Mouse (Mus musculus): ENCODE results near the gene Atp2b1. TPM values are rescaled to one million over a fixed set of nuclear protein-coding genes. Genes with fewer than 3 reads are reported as not detected.

The Atp2b1 gene
- total RNA-seq, 2 experiments from 2014 or later, result 63.8 to 72.3 TPM

DNA sequence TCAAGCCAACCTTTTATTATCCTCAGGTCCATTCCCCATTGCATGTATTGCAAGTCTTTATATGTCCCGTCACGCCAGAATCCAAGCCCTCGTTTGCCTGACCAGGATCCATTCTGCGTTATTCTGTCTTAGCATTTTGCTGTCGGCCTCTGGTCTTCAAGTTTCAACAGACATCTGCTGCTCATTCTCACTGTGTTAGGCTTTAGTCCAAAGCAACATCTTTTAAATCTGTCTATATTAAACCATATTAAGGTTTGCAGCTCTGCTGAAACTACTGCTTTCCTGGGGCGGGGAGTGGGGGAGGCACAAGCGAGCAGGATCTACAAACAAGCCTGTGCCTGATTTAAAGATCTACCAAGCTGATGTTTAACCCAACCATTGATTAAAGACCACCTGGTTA is 115.6 kb downstream of the Atp2b1 start:
- no peak for DNase-seq (ENCODE audit: low spot score)

- DNase-seq (ENCODE audit: low spot score), result no peak
Observed at GRCm38 (mm10) chr10:99033830-99034828, 119.9 kb downstream of the Atp2b1 start.

DNA sequence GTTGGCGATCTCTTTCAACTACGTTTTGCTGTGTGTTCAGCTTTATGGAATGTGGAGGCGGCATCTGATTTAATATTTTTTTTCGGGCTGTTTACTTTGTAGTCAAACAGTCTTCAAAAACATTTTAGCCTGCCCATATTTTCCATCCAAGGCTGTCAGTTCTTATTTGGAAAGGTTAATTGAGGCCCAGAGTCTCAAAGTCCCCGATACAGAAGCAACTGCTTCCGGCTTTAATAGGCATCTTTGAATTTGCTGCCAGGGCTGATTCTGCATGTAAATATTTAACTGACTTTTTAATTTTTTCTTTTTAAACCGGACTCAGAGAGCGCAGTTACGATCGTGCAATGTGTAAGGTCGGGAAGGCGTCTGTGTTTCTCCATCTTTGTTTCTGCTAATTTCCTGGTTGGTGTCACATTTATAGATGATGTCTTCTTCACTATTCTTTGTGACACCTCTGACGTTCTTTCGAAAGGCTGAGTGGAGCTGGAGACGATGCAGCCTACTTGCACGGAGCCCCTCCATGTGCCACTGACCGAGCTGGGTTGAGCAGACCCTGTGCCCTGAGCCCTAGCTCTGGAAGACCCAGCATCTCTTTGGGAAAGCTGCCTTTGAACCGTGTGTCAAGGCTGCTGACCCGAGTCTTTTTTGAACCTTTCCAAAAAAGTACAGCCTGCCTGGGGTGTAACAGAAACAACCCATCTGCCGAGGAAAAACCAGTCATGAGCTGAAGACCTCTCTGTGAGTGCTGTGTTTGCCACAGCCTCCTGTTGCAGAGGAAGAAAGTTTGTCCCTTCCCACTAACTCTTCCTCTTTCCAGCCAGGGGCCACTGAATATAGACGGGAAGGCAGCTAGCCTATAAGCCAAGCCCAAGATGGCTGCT is 123.2 kb downstream of the Atp2b1 start:
- no peak for DNase-seq (ENCODE audit: low spot score)

GRCm38 (mm10) chr10:99038866-99039265 is 124.7 kb downstream of the Atp2b1 start:
- no peak for DNase-seq (ENCODE audit: low spot score)

- DNase-seq (ENCODE audit: low spot score), result no peak
Observed at GRCm38 (mm10) chr10:99040171-99040570, 126.0 kb downstream of the Atp2b1 start.

- no peak for DNase-seq (ENCODE audit: low spot score)
Observed at GRCm38 (mm10) chr10:99046756-99047550, 132.7 kb downstream of the Atp2b1 start.

DNA sequence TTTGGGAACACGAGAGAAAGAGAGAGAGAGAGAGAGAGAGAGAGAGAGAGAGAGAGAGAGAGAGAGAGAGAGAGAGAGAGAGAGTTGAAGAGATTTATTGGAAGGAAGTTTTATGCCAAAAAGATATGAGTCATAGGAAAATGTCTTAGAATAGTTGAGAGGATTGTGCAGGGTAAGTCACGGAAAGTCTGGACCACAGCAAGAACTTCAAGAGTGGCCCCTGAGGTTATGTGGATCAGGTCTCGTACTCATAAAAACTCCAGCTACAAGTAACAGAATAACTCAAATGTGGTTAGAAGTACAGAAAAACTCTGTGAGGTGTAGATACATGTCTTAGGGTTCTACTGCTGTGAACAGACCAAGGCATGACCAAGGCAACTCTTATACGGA is 133.3 kb downstream of the Atp2b1 start:
- no peak for DNase-seq (ENCODE audit: low spot score)

- no peak for DNase-seq (ENCODE audit: low spot score)
Observed at GRCm38 (mm10) chr10:99050093-99050492, 135.9 kb downstream of the Atp2b1 start.

DNA sequence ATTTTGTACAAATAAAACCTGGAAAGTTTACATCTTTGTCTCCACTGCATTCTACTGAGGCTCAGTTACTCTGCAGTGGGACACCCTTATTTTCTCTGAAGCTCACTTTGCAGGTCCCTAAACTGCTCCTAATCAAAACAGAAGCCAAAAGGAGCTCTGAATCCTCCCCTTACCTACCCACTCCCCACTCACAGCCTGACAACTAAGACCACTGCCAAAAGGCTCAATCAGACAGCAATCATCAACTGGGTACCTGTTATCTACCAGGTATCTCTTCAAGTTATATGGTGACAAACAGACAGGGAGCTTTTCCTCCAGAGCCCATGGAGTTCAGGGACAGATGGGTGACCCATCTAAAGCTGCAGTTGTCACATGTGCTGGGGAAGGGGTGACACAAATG is 138.9 kb downstream of the Atp2b1 start:
- no peak for DNase-seq (ENCODE audit: low spot score)

GRCm38 (mm10) chr10:99060588-99060987 is 146.4 kb downstream of the Atp2b1 start:
- DNase-seq (ENCODE audit: low spot score), result no peak

GRCm38 (mm10) chr10:99061418-99061817 is 147.2 kb downstream of the Atp2b1 start:
- no peak for DNase-seq (ENCODE audit: low spot score)

DNA sequence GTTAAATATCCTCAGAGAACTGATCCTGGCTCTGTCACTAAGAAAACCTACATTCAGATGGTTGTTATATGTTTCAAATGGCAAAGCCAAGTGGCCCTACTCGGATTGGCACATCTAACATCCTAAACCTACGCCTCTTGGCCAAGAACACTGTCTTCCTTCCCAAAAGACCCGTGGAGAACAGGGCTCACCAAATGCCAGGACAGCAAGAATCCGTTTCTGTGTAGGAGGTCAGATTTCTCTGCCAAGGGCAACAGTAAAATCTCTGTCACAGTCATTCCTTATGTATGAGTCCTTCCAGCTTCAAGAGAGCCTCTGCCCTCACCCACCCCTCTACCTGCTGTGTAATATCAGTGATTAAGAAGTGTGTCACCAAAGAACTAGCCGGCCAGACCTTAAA is 148.3 kb downstream of the Atp2b1 start:
- no peak for DNase-seq (ENCODE audit: low spot score)

Other genes starting within 250 kb of the Atp2b1 start
- gene Poc1b, start 192.6 kb downstream of the Atp2b1 start, total RNA-seq (2021), result 1 to 10 TPM; 2.8 to 4.1 TPM
- gene Galnt4, start 193.8 kb downstream of the Atp2b1 start, total RNA-seq (2021), result 1 to 10 TPM in 1 of 2 experiments, under 1 TPM in 1; 0.87 to 1.3 TPM
- not detected for gene Phxr2, start 211.9 kb downstream of the Atp2b1 start, total RNA-seq (2021)

All from gastrocnemius, adult 18-20 months (tissue).